Mouse (Mus musculus) liver, postnatal 0 days (tissue): ENCODE data around the gene Gemin4. TPM values are rescaled to one million over a fixed set of nuclear protein-coding genes. Genes with fewer than 3 reads are reported as not detected.
"Not testable (repeated sequence)": the region's sequence is repeated elsewhere in the genome, so short reads cannot be mapped to it uniquely, and the experiment has no call there.

Source experiments
- ATAC-seq: fragments of 200-750 bp; cut with Nextera tagmentation; 2 replicates; pipeline ENCODE4 v1.8.0; 2017; ENCODE audit warnings: mild to moderate bottlenecking, moderate library complexity
- DNase-seq: peaks from one replicate; pipeline ENCODE4 v3.0.0-alpha.2; 2016
- H3K27ac ChIP-seq: fragments of 300-500 bp; sonication (generic); 2 replicates; pipeline ENCODE4 v1.5.1; 2014; ENCODE audit warnings: antibody characterized with exemption, moderate library complexity, mild to moderate bottlenecking, low read depth
- H3K27me3 ChIP-seq: fragments of 300-500 bp; sonication (generic); 2 replicates; pipeline ENCODE4 v1.6.1; 2014; ENCODE audit warnings: low read length, control low read depth, mixed read lengths; ENCODE audit not compliant: insufficient read depth
- H3K36me3 ChIP-seq: fragments of 300-500 bp; sonication (generic); replicated peaks from 2 replicates; pipeline ENCODE4 v1.6.1; 2014; ENCODE audit warnings: mild to moderate bottlenecking, control low read depth, low read length, moderate library complexity, mixed read lengths; ENCODE audit not compliant: insufficient read depth
- H3K4me1 ChIP-seq: fragments of 300-500 bp; sonication (generic); 2 replicates; pipeline ENCODE4 v1.6.1; 2014; ENCODE audit warnings: antibody characterized with exemption, mild to moderate bottlenecking, control low read depth; ENCODE audit not compliant: insufficient read depth
- H3K4me2 ChIP-seq: fragments of 300-500 bp; sonication (generic); 2 replicates; pipeline ENCODE4 v1.6.1; 2014; ENCODE audit warnings: low read depth, mild to moderate bottlenecking, low read length, moderate library complexity, mixed read lengths
- H3K4me3 ChIP-seq: fragments of 300-500 bp; sonication (generic); 2 replicates; pipeline ENCODE4 v1.5.1; 2014; ENCODE audit warnings: low read depth, low read length
- H3K9ac ChIP-seq: fragments of 300-500 bp; sonication (generic); replicated peaks from 2 replicates; pipeline ENCODE4 v1.6.1; 2014; ENCODE audit warnings: mild to moderate bottlenecking, moderate library complexity
- H3K9me3 ChIP-seq: fragments of 300-500 bp; sonication (generic); 2 replicates; pipeline ENCODE4 v1.6.1; 2016; ENCODE audit warnings: mild to moderate bottlenecking, control low read depth, low read length, mixed read lengths
- CTCF ChIP-seq: sonication (generic); IDR thresholded peaks from 2 replicates; pipeline ENCODE4 v1.5.1; 2016; ENCODE audit warnings: antibody characterized with exemption, low read depth
- EP300 ChIP-seq: IDR thresholded peaks from 2 replicates; pipeline ENCODE4 v1.6.1; 2016; ENCODE audit warnings: antibody characterized with exemption, low read depth, mild to moderate bottlenecking
- WGBS: fragments of 180-500 bp; shearing (Covaris S2); extraction: QIAGEN DNeasy Blood & Tissue Kit; methylation state at CpG from one replicate; pipeline ENCODE4 v1.1.7; 2014; ENCODE audit not compliant: insufficient replicate concordance; 5-methylcytosine and 5-hydroxymethylcytosine counted together
- polyA plus RNA-seq: library from polyadenylated mRNA; unstranded; fragments of >200 nt; fragmentation: Nextera tagmentation; extraction: Ambion mirVana; gene quantifications from 2 replicates; pipeline ENCODE4 v1.2.1, GENCODE M21; 2015

Gemin4 gene
- polyA plus RNA-seq, 1 experiment from 2014 or later: 9.5 TPM

DNA sequence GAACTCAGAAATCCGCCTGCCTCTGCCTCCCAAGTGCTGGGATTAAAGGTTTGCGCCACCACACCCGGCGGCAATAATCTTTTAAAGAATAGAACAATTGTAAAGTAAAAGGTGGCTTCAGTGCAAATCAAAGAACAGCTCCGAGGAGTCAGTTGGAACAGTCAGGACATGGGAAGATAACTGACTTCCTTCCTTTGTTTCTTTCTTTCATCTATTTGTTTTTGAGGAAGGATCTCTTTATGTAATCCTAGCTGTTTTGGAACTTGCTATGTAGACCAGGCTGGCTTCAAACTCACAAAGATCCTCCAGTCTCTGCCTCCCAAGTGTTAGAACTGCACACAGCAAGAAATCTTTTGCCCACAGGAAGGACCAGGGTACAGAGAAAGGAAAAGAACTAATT, 7.2 kb upstream of the Gemin4 start:
- WGBS: 76% methylated on average over 5 of the region's 5 CpGs
- H3K27ac ChIP-seq: no peak overlapping the region
- H3K4me1 ChIP-seq: no peaks in the 10 kb centered on the region
- ATAC-seq (no peak), DNase-seq (no peak)
- no peaks in the 10 kb centered on the region for H3K27me3 ChIP-seq
- no peaks in the 10 kb centered on the region for H3K9me3 ChIP-seq
- H3K4me3 ChIP-seq: no peak overlapping the region
- H3K36me3 ChIP-seq: peaks cover 10% of the 10 kb centered on the region
- H3K4me2 ChIP-seq: no peak overlapping the region
- H3K9ac ChIP-seq: no peak overlapping the region
- no peak for TF ChIP-seq CTCF

GRCm38 (mm10) chr11:76216681-76217389, 629 bp downstream of the Gemin4 start:
- Histone ChIP-seq H3K4me3 (peak overlapping the region; percentile 63), H3K27ac (peak overlapping the region; percentile 81), H3K27me3 (no peaks in the 10 kb centered on the region), H3K9me3 (no peaks in the 10 kb centered on the region), H3K9ac (peak overlapping the region; percentile 82), H3K4me1 (peaks cover 16% of the 10 kb centered on the region), H3K36me3 (peaks cover 19% of the 10 kb centered on the region; the same call in 1 of the 2 replicates), H3K4me2 (peak overlapping the region; percentile 85)
- 2% methylated on average over 33 of the region's 33 CpGs for WGBS
- peak; percentile 44 for ATAC-seq
- DNase-seq: peak; percentile 45
- TF ChIP-seq CTCF (no peak), EP300 (no peak)

DNA sequence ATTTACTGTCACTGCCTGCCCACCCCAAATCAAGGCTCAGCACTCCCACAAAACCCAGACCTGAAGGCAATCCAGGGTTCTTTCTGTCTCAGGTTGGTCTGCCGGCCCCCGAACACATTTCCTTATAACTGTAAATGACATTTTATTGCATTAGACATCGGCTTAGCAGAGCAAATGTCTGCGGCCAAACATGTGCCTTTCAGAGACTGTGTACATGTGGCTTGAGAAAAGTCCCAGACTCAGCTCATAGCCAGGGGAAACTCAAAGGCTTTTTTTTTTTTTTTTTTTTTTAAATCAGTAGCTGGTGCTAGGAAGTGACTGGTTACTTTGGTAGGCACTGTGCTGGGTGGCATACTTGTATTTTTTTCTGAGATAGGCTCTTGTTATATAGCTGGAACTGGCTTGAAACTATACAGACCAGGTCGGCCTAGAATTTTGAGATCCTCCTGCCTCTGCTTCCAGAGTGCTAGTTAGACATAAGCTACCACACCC, 1.4 kb downstream of the Gemin4 start:
- peak overlapping the region; percentile 85 for H3K4me2 ChIP-seq
- 88% methylated on average over 5 of the region's 5 CpGs for WGBS
- no peak for TF ChIP-seq CTCF
- TF ChIP-seq EP300: no peak
- H3K36me3 ChIP-seq: peaks cover 15% of the 10 kb centered on the region; the same call in 1 of the 2 replicates
- H3K4me1 ChIP-seq: peaks cover 16% of the 10 kb centered on the region
- H3K27me3 ChIP-seq: no peaks in the 10 kb centered on the region
- peak overlapping the region; percentile 82; the same call in 1 of the 2 replicates for H3K9ac ChIP-seq
- no peaks in the 10 kb centered on the region for H3K9me3 ChIP-seq
- no peak overlapping the region for H3K4me3 ChIP-seq
- ATAC-seq (no peak), DNase-seq (no peak)
- H3K27ac ChIP-seq: 0 out of 2 replicates have a peak overlapping the region, but pooled peaks have one; percentile 81

GRCm38 (mm10) chr11:76215011-76215410, 2.5 kb downstream of the Gemin4 start:
- no peak for DNase-seq
- WGBS: 65% methylated on average over 2 of the region's 2 CpGs
- no peak overlapping the region for H3K4me3 ChIP-seq

DNA sequence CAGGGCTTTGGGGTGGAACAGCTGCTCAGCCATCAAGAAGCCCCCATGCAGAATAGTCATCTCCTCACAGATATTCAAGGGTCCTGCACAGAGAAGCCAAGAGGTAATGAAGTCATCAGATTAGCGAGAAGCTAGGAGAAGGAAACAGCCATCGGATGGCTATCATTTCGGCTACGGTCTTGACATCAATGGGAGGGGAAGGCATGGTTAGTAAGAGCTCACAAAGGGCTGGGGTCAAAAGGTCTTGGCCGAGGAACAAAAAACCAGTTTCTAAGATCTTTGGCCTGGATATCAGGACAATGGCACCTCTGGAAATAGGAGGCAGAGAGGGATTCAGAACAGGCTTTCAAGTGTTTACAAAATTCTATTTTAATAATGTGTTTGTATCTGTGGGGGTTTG, 3.6 kb downstream of the Gemin4 start:
- WGBS: 87% methylated on average over 5 of the region's 5 CpGs
- H3K27me3 ChIP-seq: no peaks in the 10 kb centered on the region
- no peak overlapping the region for H3K4me2 ChIP-seq
- H3K27ac ChIP-seq: no peak overlapping the region
- H3K36me3 ChIP-seq: peaks cover 11% of the 10 kb centered on the region; the same call in 1 of the 2 replicates
- no peak for ATAC-seq
- H3K4me1 ChIP-seq: peaks cover 16% of the 10 kb centered on the region
- no peak for DNase-seq
- no peak overlapping the region for H3K9ac ChIP-seq
- H3K4me3 ChIP-seq: no peak overlapping the region
- no peaks in the 10 kb centered on the region for H3K9me3 ChIP-seq
- no peak for TF ChIP-seq EP300
- TF ChIP-seq CTCF: no peak

More at GRCm38 (mm10) chr11:76215011-76215410, 2.5 kb downstream of the Gemin4 start:
- Histone ChIP-seq H3K27ac (no peak overlapping the region), H3K36me3 (peaks cover 13% of the 10 kb centered on the region; the same call in 1 of the 2 replicates), H3K9me3 (no peaks in the 10 kb centered on the region), H3K4me1 (peaks cover 16% of the 10 kb centered on the region), H3K27me3 (no peaks in the 10 kb centered on the region), H3K9ac (no peak overlapping the region), H3K4me2 (no peak overlapping the region)
- no peak for ATAC-seq
- no peak for TF ChIP-seq CTCF
- no peak for TF ChIP-seq EP300

DNA sequence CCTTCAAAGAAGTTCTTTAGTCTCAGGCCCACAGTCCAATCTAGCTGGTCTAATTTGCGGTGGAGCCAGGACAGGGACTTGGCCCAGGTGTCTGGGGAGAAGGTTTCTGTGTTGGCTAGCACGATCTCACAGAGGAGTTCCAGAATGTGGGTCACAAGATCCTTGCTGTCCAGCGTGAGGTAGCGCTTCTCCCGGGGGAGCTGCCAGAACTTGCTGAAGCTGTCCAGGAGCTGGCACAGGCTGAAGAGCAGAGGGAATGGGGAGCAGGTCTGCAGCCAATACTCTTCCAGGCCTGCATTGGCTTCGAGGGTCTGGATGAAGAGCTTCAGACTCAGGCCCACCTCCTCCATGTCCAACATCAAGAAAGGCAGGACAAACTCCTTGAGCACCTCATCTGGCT, 5.9 kb downstream of the Gemin4 start:
- not testable (repeated sequence) for H3K4me3 ChIP-seq, H3K4me2 ChIP-seq, H3K27me3 ChIP-seq, H3K9me3 ChIP-seq, ATAC-seq, DNase-seq, H3K27ac ChIP-seq, H3K9ac ChIP-seq, H3K4me1 ChIP-seq
- 74% methylated on average over 2 of the region's 6 CpGs for WGBS
- H3K36me3 ChIP-seq: peaks cover 17% of the 10 kb centered on the region; the same call in 1 of the 2 replicates
